Mouse (Mus musculus): ENCODE measurements around the gene Gm34653.

- TF ChIP-seq TAL1 (IDR thresholded peaks at IDR 0.05; ENCODE audit: low read length): no peak
- TF ChIP-seq GATA1 (IDR thresholded peaks at IDR 0.05; ENCODE audit: low read length): no peak
Measured at GRCm38 (mm10) chr2:34882757-34883156, 50.0 kb downstream of the Gm34653 start.

Measured in erythroblast, embryonic 14.5 days (primary cell).